In genomic region chr5:99258003-99258500, GRCm38 (mm10) we compare ENCODE assay signal across 24 mouse cellular contexts.
DNase-seq lines count a peak whose midpoint lies in the region; ATAC-seq and TF ChIP-seq lines count a peak whose summit lies in the region.
"Had no signal": no experiment of that assay in that cellular context is flagged by ENCODE, and none has a peak within 500 bp of the region (broad histone marks: within the 10 kb centered on the region; RNA-seq: fewer than 3 reads in every experiment).

No protein-coding gene starts in this region.

- no peaks in the 10 kb centered on the region for H3K79me2 ChIP-seq in heart, adult 2 months (replicated peaks; ENCODE audit: control insufficient read depth, insufficient read depth, low read length)

- no peaks in the 10 kb centered on the region for H3K9me3 ChIP-seq in heart, embryonic 13.5 days
- H3K9me3 ChIP-seq: embryonic facial prominence, embryonic 12.5 days; embryonic facial prominence, embryonic 15.5 days; heart, embryonic 12.5 days had no signal

- 62% methylated on average over 4 of the region's 4 CpGs for WGBS in heart, embryonic 13.5 days
- WGBS in heart, adult 2 months, result 70% methylated on average over 4 of the region's 4 CpGs

- H3K36me3 ChIP-seq in heart, embryonic 13.5 days, result no peaks in the 10 kb centered on the region
- H3K36me3 ChIP-seq in heart, adult 2 months (ENCODE audit: control insufficient read depth, insufficient read depth, low read length), result no peaks in the 10 kb centered on the region
- H3K36me3 ChIP-seq in testis, adult 2 months (ENCODE audit: control insufficient read depth, insufficient read depth, low read length), result no peaks in the 10 kb centered on the region
- H3K36me3 ChIP-seq: embryonic facial prominence, embryonic 12.5 days; embryonic facial prominence, embryonic 15.5 days; heart, embryonic 12.5 days had no signal

- H3K9ac ChIP-seq in heart, embryonic 13.5 days, result no peak overlapping the region
- H3K9ac ChIP-seq in heart, adult 2 months (ENCODE audit: low read depth, low read length), result no peak overlapping the region
- H3K9ac ChIP-seq: embryonic facial prominence, embryonic 12.5 days; embryonic facial prominence, embryonic 15.5 days; forebrain, postnatal 0 days; heart, embryonic 12.5 days; hindbrain, embryonic 14.5 days had no signal

- H3K4me2 ChIP-seq in heart, embryonic 13.5 days, result no peak overlapping the region
- H3K4me2 ChIP-seq: embryonic facial prominence, embryonic 12.5 days; embryonic facial prominence, embryonic 15.5 days; heart, embryonic 12.5 days; hindbrain, embryonic 14.5 days had no signal

- no peak for ATAC-seq in heart, embryonic 13.5 days (ENCODE audit: extremely low read depth, insufficient number of reproducible peaks, low FRiP score, low TSS enrichment)
- ATAC-seq: CD4-positive, CD25-positive, alpha-beta regulatory T cell, adult 4 months; forebrain, embryonic 14.5 days; forebrain, postnatal 0 days; hindbrain, postnatal 0 days; inflammation-experienced regulatory T-cells, adult 6 months; intestine, postnatal 0 days had no signal

- DNase-seq in heart, adult 2 months, result no peak
- DNase-seq in testis, postnatal 14 days (ENCODE audit: low spot score), result no peak
- DNase-seq in adrenal gland, postnatal 14 days, result peak; percentile 49
- no peak for DNase-seq in cerebellum, postnatal 10 days
- DNase-seq: cerebellum, adult 18-20 months; cerebellum, adult 9-10 months; cerebellum, postnatal 25 days; forebrain, postnatal 0 days; gastrocnemius, adult 2 months; gastrocnemius, postnatal 14 days; heart, adult 11 months; heart, postnatal 14 days; heart, postnatal 4 days had no signal

- TF ChIP-seq POLR2A in heart, adult 2 months (IDR thresholded peaks at IDR 0.05; ENCODE audit: insufficient read depth, low read depth, low read length), result no peak
- TF ChIP-seq POLR2A in testis, adult 2 months (IDR thresholded peaks at IDR 0.05; ENCODE audit: control insufficient read depth, low read depth, low read length), result no peak

- 0 out of 2 replicates have a peak overlapping the region, but pooled peaks have one; percentile 5 for H3K27ac ChIP-seq in heart, embryonic 13.5 days (replicated peaks)
- no peak overlapping the region for H3K27ac ChIP-seq in heart, adult 2 months
- H3K27ac ChIP-seq in testis, adult 2 months (ENCODE audit: control insufficient read depth, insufficient read depth, low read depth, low read length), result peak overlapping the region; percentile 63
- H3K27ac ChIP-seq: embryonic facial prominence, embryonic 12.5 days; embryonic facial prominence, embryonic 15.5 days; gastrocnemius, adult 2 months; hindbrain, embryonic 14.5 days; hindbrain, postnatal 0 days had no signal

- no peaks in the 10 kb centered on the region for H3K27me3 ChIP-seq in heart, embryonic 13.5 days (replicated peaks)
- no peaks in the 10 kb centered on the region for H3K27me3 ChIP-seq in heart, adult 2 months (ENCODE audit: control insufficient read depth, insufficient read depth, low read length)
- H3K27me3 ChIP-seq in testis, adult 2 months (ENCODE audit: control insufficient read depth, insufficient read depth, low read length), result no peaks in the 10 kb centered on the region
- H3K27me3 ChIP-seq: embryonic facial prominence, embryonic 12.5 days; embryonic facial prominence, embryonic 15.5 days; heart, embryonic 12.5 days had no signal

- no peak for TF ChIP-seq CTCF in heart, adult 2 months (IDR thresholded peaks at IDR 0.05)
- no peak for TF ChIP-seq CTCF in testis, adult 2 months (IDR thresholded peaks at IDR 0.05; ENCODE audit: control insufficient read depth, insufficient read depth, insufficient replicate concordance, low read depth, low read length)

- TF ChIP-seq EP300 in heart, adult 2 months (IDR thresholded peaks at IDR 0.05; ENCODE audit: insufficient read depth, low read depth, low read length), result no peak

- no peak overlapping the region for H3K4me3 ChIP-seq in heart, embryonic 13.5 days
- no peak overlapping the region for H3K4me3 ChIP-seq in heart, adult 2 months
- H3K4me3 ChIP-seq in testis, adult 2 months (ENCODE audit: control insufficient read depth, low read depth, low read length), result no peak overlapping the region
- H3K4me3 ChIP-seq: embryonic facial prominence, embryonic 12.5 days; embryonic facial prominence, embryonic 15.5 days; gastrocnemius, adult 2 months; heart, embryonic 12.5 days had no signal

- H3K4me1 ChIP-seq in heart, embryonic 13.5 days, result peaks cover 34% of the 10 kb centered on the region
- H3K4me1 ChIP-seq in heart, adult 2 months (ENCODE audit: control insufficient read depth, insufficient read depth, low read length), result peaks cover 2% of the 10 kb centered on the region
- peaks cover 4% of the 10 kb centered on the region for H3K4me1 ChIP-seq in testis, adult 2 months (ENCODE audit: control insufficient read depth, insufficient read depth, low read length)
- H3K4me1 ChIP-seq: embryonic facial prominence, embryonic 12.5 days; embryonic facial prominence, embryonic 15.5 days had no signal

- intact Hi-C loops in heart, adult 2 months (cut with DNase I), result loop anchor here (10.0 kb wide), 1 partner anchor 787 kb away; no protein-coding TSS in a partner anchor
